Mouse (Mus musculus) neural tube, embryonic 11.5 days (tissue): Measurements from ENCODE around the gene Ewsr1. TPM values are rescaled to one million over a fixed set of nuclear protein-coding genes. Genes with fewer than 3 reads are reported as not detected.

Experiments used
- ATAC-seq: fragments of 200-750 bp; cut with Nextera tagmentation; 2 replicates; pipeline ENCODE4 v1.8.0; 2017; ENCODE audit warnings: moderate number of reproducible peaks, mild to moderate bottlenecking, moderate TSS enrichment, moderate library complexity; ENCODE audit not compliant: insufficient read depth, low FRiP score, low TSS enrichment
- DNase-seq: peaks from one replicate; pipeline ENCODE4 v3.0.0-alpha.2; 2015; ENCODE audit warnings: low spot score
- H3K27ac ChIP-seq: fragments of 300-500 bp; sonication (generic); 2 replicates; pipeline ENCODE4 v1.5.1; 2014; ENCODE audit warnings: low read depth, mild to moderate bottlenecking, low read length
- H3K27me3 ChIP-seq: fragments of 300-500 bp; sonication (generic); 2 replicates; pipeline ENCODE4 v1.6.1; 2014; ENCODE audit warnings: mild to moderate bottlenecking, low read length, mixed read lengths; ENCODE audit not compliant: control insufficient read depth, insufficient read depth
- H3K36me3 ChIP-seq: fragments of 300-500 bp; sonication (generic); 2 replicates; pipeline ENCODE4 v1.6.1; 2014; ENCODE audit warnings: mild to moderate bottlenecking, low read length, moderate library complexity, mixed read lengths; ENCODE audit not compliant: control insufficient read depth, insufficient read depth
- H3K4me1 ChIP-seq: fragments of 300-500 bp; sonication (generic); 2 replicates; pipeline ENCODE4 v1.6.1; 2014; ENCODE audit warnings: low read length, mixed read lengths; ENCODE audit not compliant: control insufficient read depth, insufficient read depth
- H3K4me2 ChIP-seq: fragments of 300-500 bp; sonication (generic); 2 replicates; pipeline ENCODE4 v1.6.1; 2014; ENCODE audit warnings: low read depth, mild to moderate bottlenecking, moderate library complexity
- H3K4me3 ChIP-seq: fragments of 300-500 bp; sonication (generic); 2 replicates; pipeline ENCODE4 v1.5.1; 2014; ENCODE audit warnings: low read depth, low read length
- H3K9ac ChIP-seq: fragments of 300-500 bp; sonication (generic); 2 replicates; pipeline ENCODE4 v1.6.1; 2014; ENCODE audit warnings: mild to moderate bottlenecking, low read length
- H3K9me3 ChIP-seq: fragments of 300-500 bp; sonication (generic); 2 replicates; pipeline ENCODE4 v1.6.1; 2016; ENCODE audit warnings: low read length; ENCODE audit not compliant: control insufficient read depth
- WGBS: fragments of 180-500 bp; shearing (Covaris S2); extraction: QIAGEN DNeasy Blood & Tissue Kit; methylation state at CpG from one replicate; pipeline ENCODE4 v1.1.7; 2014; 5-methylcytosine and 5-hydroxymethylcytosine counted together
- polyA plus RNA-seq: library from polyadenylated mRNA; unstranded; fragments of >200 nt; fragmentation: Nextera tagmentation; extraction: Ambion mirVana; gene quantifications from 2 replicates; pipeline ENCODE4 v1.2.1, GENCODE M21; 2014

Ewsr1 gene
- polyA plus RNA-seq, 1 experiment from 2014 or later: 456 TPM

DNA sequence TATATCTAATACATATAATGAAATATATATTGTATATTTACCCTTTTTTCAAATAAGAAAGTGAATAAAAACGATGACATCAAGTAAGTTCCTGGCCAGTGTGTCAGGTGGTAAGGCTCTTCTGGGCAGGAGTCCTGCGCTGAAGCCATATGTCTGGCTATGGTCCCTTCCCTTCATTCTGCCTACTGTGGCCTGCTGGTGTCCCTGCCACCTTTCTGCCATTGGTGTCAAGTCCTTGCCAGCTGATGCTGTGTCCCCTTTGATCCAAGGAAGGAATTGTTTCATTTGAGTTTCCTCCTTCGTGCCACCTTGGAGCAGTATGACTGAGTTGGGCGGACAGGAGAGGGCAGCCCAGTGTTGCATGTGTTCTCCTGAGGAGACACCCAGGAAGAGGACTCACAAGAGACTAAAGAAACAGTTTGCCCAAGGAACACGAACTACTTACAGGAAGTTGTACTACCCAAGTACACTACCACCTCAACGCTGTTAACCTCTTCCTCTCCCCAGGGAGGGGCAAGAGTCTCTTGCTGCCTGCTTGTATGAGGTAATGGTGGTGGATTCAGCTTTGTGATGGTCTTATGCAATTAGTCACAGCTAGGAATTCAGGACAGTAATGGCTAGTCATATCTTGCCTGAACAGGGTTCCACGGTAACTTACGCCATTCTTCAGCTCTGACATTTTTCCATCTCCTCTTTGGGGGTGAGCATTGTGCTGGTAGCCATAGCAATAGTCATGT is 56.3 kb downstream of the Ewsr1 start:
- no peak overlapping the region for H3K27ac ChIP-seq
- no peaks in the 10 kb centered on the region for H3K4me1 ChIP-seq
- WGBS: 94% methylated on average over 8 of the region's 8 CpGs
- no peak overlapping the region for H3K9ac ChIP-seq
- no peak overlapping the region for H3K4me3 ChIP-seq
- H3K36me3 ChIP-seq: peaks cover 5% of the 10 kb centered on the region
- DNase-seq (no peak), ATAC-seq (no peak)
- H3K27me3 ChIP-seq: no peaks in the 10 kb centered on the region
- no peaks in the 10 kb centered on the region for H3K9me3 ChIP-seq
- H3K4me2 ChIP-seq: no peak overlapping the region

DNA sequence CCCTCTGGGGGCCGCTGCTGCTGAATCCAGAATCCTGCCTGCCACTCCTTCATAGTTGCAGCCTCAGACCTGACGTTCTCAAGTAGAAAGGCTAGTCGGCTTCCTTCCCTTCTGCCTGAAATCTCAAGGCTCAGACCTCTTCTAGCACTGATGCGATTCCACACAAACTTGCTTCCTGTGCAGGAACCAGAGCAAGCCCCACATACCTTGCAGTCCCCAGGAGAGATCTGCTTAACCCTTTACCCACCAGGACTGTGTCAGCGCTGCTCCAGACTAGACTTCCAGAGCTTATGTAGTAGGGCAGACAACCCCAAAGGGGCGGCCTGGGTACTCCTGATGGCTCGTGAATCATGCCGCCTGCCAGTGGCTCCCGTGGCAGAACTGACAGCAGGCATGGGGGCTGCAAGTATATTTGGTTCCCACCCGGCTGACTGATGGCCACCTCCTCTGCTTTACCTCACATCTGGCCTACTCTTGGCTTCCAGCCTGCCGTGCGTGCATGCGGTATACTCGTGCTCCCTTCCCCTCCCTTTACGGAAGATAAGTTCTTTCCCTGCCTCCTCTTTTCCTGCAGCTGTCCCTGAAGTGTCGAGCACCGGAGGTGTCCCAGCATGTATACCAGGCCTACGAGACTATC is 57.8 kb downstream of the Ewsr1 start:
- Histone ChIP-seq H3K36me3 (peaks cover 5% of the 10 kb centered on the region), H3K27me3 (no peaks in the 10 kb centered on the region), H3K4me3 (no peak overlapping the region), H3K4me1 (no peaks in the 10 kb centered on the region), H3K27ac (no peak overlapping the region), H3K4me2 (no peak overlapping the region), H3K9ac (no peak overlapping the region), H3K9me3 (no peaks in the 10 kb centered on the region)
- ATAC-seq (no peak), DNase-seq (no peak)
- 80% methylated on average over 18 of the region's 18 CpGs for WGBS

DNA sequence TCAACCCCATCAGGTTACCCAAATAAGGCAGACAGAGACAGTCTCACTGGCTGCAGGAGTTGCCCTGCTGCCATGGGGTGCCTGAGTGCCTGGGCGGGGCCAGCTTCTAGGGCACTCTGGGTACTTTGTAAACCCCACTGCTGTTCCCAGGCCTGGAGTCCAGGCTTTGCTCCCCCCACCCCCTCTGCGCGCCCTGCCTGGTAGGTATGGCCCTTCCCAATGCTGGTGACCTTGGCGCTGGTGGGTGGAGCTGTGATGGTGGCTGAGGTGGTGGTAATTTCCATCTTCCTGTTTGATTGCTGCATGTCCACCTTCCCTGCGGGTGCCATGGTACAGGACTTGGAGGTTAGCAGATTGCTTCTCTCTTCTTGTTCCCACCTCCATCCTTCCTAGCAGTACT is 58.5 kb downstream of the Ewsr1 start:
- no peak overlapping the region for H3K27ac ChIP-seq
- H3K9me3 ChIP-seq: no peaks in the 10 kb centered on the region
- ATAC-seq (no peak), DNase-seq (no peak)
- H3K27me3 ChIP-seq: no peaks in the 10 kb centered on the region
- 96% methylated on average over 5 of the region's 5 CpGs for WGBS
- H3K4me1 ChIP-seq: no peaks in the 10 kb centered on the region
- peaks cover 5% of the 10 kb centered on the region for H3K36me3 ChIP-seq
- H3K4me3 ChIP-seq: no peak overlapping the region
- no peak overlapping the region for H3K4me2 ChIP-seq
- no peak overlapping the region for H3K9ac ChIP-seq

DNA sequence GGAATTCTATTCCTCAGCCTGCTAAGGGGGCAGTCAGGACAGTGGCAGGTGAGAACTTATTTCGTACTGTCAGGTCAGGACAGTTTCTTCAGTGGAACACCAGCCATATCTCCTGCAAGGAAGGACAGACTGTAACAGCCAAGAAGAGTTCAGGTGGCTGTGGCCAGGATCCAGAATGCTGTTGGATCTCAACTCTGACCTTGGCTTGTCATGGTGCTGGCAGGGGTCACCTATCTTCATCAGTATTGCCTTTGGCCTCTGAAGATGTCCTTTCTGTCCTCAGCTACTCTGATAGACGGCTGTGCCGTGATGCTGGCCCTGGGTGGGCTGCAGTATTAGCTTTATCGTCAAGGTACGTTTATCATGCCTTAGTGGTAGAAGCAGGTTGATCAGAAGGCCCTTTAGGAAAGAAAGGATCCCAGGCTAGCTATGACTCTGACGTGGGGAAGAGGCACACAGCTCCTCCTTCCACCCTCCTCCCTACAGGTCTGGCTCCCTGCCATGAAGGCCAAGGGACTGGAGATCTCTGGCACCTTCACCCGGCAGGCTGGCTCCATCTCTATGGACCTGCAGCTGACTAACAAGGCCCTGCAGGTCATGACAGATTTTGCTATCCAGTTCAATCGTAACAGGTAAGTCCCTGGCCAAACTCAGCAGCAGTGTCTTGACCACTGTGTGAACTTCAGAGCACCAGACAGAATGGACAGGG is 61.8 kb downstream of the Ewsr1 start:
- DNase-seq (no peak), ATAC-seq (no peak)
- Histone ChIP-seq H3K27me3 (no peaks in the 10 kb centered on the region), H3K36me3 (peaks cover 16% of the 10 kb centered on the region), H3K9ac (no peak overlapping the region), H3K4me2 (no peak overlapping the region), H3K9me3 (no peaks in the 10 kb centered on the region), H3K27ac (no peak overlapping the region), H3K4me1 (no peaks in the 10 kb centered on the region), H3K4me3 (no peak overlapping the region)
- WGBS: 92% methylated on average over 8 of the region's 8 CpGs

DNA sequence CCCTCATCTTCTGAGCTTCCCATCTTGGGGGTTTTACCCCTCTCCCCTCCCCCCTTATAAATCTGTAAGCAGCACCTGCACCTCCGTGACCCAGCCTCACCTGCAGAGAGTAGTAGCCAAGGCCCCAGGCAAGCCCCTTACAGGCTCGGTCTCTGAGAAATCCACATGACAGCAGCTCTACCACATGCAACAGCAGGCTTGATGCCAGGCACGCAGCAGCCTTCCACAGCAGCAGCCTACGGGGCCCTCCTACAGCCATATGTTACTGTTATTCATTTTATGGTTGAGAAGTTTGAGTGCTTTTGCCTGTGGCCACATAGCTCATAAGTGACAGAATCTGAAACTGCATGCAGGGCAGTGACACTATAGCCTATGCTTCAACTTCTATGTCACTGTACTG is 63.6 kb downstream of the Ewsr1 start:
- Histone ChIP-seq H3K4me3 (no peak overlapping the region), H3K36me3 (peaks cover 16% of the 10 kb centered on the region), H3K4me2 (no peak overlapping the region), H3K4me1 (no peaks in the 10 kb centered on the region), H3K27ac (no peak overlapping the region), H3K9me3 (no peaks in the 10 kb centered on the region), H3K27me3 (no peaks in the 10 kb centered on the region), H3K9ac (no peak overlapping the region)
- 95% methylated on average over 4 of the region's 4 CpGs for WGBS
- ATAC-seq (no peak), DNase-seq (no peak)

DNA sequence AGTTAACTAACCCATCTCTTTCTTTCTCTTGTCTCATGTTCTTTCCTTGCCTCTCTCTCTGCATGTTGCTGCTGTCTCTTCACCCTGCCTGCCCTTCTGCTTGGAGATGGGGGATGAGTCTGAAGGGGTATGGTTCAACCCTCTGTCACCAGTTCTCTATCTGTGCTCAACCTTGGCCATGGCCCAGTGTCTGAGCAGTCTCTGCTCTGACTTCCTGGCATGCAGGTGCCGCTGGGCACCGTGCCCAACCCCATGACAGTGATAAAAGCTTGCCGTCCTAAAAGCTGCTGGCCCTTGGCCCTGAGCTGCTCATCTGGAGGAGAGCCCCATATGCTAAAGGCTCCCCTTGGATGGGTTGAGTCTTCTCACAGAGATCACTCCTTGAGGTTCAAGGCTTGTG is 65.9 kb downstream of the Ewsr1 start:
- H3K9ac ChIP-seq: no peak overlapping the region
- no peak for ATAC-seq
- H3K9me3 ChIP-seq: no peaks in the 10 kb centered on the region
- H3K4me3 ChIP-seq: no peak overlapping the region
- H3K36me3 ChIP-seq: peaks cover 16% of the 10 kb centered on the region
- no peaks in the 10 kb centered on the region for H3K4me1 ChIP-seq
- no peak overlapping the region for H3K4me2 ChIP-seq
- no peak for DNase-seq
- H3K27ac ChIP-seq: no peak overlapping the region
- 93% methylated on average over 3 of the region's 3 CpGs for WGBS
- H3K27me3 ChIP-seq: no peaks in the 10 kb centered on the region

DNA sequence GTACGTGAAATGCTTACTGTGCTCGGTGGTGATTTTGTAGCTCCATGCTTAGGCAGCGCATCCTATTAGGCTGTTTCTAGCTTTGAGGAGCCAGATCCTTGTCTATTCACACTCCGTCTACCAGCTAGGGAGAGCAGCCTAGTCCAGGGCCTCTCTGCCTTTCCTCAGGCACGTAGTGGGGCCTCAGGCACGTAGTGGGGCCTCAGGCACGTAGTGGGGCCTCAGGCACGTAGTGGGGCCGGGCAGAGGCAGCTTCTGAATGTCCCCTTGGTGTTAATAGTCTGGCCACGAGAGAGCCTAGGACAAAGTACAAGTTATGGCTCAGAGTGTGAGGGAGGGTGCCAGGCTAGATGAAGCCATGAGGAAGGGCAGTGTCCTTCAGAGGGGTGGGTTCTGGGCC is 66.4 kb downstream of the Ewsr1 start:
- no peak overlapping the region for H3K27ac ChIP-seq
- no peaks in the 10 kb centered on the region for H3K9me3 ChIP-seq
- no peak overlapping the region for H3K4me3 ChIP-seq
- H3K27me3 ChIP-seq: no peaks in the 10 kb centered on the region
- ATAC-seq (no peak), DNase-seq (no peak)
- H3K4me1 ChIP-seq: no peaks in the 10 kb centered on the region
- peaks cover 16% of the 10 kb centered on the region for H3K36me3 ChIP-seq
- no peak overlapping the region for H3K4me2 ChIP-seq
- WGBS: 94% methylated on average over 10 of the region's 10 CpGs
- H3K9ac ChIP-seq: no peak overlapping the region

DNA sequence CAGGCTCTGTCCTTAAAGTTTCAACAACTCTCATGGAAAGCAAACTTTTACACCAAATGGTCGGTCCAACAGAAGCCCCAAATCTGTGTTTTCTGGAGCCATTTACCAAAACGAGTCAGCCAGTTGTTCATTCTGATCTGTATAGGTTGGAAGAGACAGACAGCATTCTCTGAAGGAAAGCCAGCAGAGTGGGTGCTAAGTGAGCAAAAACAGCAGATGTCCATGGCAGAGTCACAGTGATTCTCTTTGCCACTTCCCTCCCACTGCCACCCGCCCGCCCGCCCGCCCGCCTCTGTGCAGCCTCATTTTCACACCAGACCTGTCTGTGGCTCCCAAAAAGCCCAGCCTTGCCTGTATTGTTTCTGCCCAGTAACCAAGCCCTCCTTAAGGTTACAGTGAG is 70.8 kb downstream of the Ewsr1 start:
- H3K9me3 ChIP-seq: no peaks in the 10 kb centered on the region
- ATAC-seq (no peak), DNase-seq (no peak)
- no peak overlapping the region for H3K9ac ChIP-seq
- H3K36me3 ChIP-seq: peaks cover 8% of the 10 kb centered on the region
- H3K27ac ChIP-seq: no peak overlapping the region
- no peaks in the 10 kb centered on the region for H3K4me1 ChIP-seq
- no peaks in the 10 kb centered on the region for H3K27me3 ChIP-seq
- H3K4me2 ChIP-seq: no peak overlapping the region
- 83% methylated on average over 7 of the region's 7 CpGs for WGBS
- no peak overlapping the region for H3K4me3 ChIP-seq

DNA sequence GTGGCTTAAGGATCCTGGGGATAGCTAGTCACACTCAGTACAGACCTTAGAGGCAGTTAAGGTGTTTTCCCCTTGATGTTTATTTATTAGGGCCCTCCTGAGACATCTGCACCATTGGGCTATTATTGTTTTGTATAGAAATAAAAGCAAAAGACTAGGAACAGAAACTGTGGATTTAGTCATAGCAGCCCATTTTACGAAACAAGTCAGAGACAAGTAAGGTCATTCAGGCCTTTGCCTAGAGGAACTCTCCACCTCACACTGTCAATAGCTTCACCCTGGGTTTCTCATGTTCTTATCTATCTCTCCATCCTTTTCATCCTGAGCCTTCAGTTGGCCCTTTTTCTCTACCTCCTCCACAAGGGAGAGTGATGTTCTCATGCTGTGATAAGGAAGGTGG is 74.0 kb downstream of the Ewsr1 start:
- H3K27ac ChIP-seq: no peak overlapping the region
- H3K27me3 ChIP-seq: no peaks in the 10 kb centered on the region
- no peak for DNase-seq
- no peak overlapping the region for H3K4me3 ChIP-seq
- no peaks in the 10 kb centered on the region for H3K4me1 ChIP-seq
- peaks cover 10% of the 10 kb centered on the region for H3K36me3 ChIP-seq
- ATAC-seq: no peak
- H3K9ac ChIP-seq: no peak overlapping the region
- no peak overlapping the region for H3K4me2 ChIP-seq
- whole genome bisulfite sequencing: 100% methylated on average over 1 of the region's 1 CpGs
- no peaks in the 10 kb centered on the region for H3K9me3 ChIP-seq
